In the genomic region with DNA sequence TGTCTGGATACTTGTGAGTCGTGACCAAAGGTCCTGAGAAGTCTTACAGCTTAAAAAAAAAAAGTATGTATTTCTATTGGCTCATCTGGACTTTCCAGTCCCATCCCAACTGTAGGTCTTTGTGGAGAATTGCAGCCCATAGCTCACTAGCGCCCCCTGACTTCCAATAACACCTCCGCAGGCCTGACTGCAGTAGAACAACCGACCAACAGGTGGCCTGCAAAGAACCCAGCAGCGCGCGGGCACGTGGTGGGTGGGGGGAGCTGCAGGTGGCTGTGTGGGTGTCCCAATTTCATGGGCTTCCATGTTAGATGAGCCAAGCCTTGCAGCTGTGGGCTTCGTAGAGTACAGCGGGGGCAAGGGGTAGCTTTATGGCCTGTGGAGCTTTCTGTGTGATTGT, we compare ENCODE assay signal across 10 mouse cellular contexts.
DNase-seq lines count a peak whose midpoint lies in the region; ATAC-seq lines count a peak whose summit lies in the region.
"Had no signal": no experiment of that assay in that cellular context is flagged by ENCODE, and none has a peak within 500 bp of the region (broad histone marks: within the 10 kb centered on the region; RNA-seq: fewer than 3 reads in every experiment).

No protein-coding gene starts in this region.

- no peak overlapping the region for H3K9ac ChIP-seq in hindbrain, embryonic 16.5 days (ENCODE audit: low read depth, low read length)
- H3K9ac ChIP-seq in embryonic facial prominence, embryonic 11.5 days (replicated peaks; ENCODE audit: low read length) = no peak overlapping the region
- no peak overlapping the region for H3K9ac ChIP-seq in intestine, embryonic 16.5 days (ENCODE audit: low read depth, low read length)
- no peak overlapping the region for H3K9ac ChIP-seq in limb, embryonic 12.5 days (replicated peaks)
- H3K9ac ChIP-seq in neural tube, embryonic 12.5 days = no peak overlapping the region
- H3K9ac ChIP-seq: embryonic facial prominence, embryonic 12.5 days had no signal

- no peaks in the 10 kb centered on the region for H3K36me3 ChIP-seq in hindbrain, embryonic 10.5 days
- no peaks in the 10 kb centered on the region for H3K36me3 ChIP-seq in hindbrain, embryonic 16.5 days (ENCODE audit: control insufficient read depth, insufficient read depth, low read length)
- no peaks in the 10 kb centered on the region for H3K36me3 ChIP-seq in embryonic facial prominence, embryonic 11.5 days (replicated peaks; ENCODE audit: control insufficient read depth, insufficient read depth, low read depth, low read length)
- no peaks in the 10 kb centered on the region for H3K36me3 ChIP-seq in intestine, embryonic 16.5 days (ENCODE audit: control insufficient read depth, insufficient read depth, low read length)
- H3K36me3 ChIP-seq in limb, embryonic 12.5 days = no peaks in the 10 kb centered on the region
- H3K36me3 ChIP-seq in neural tube, embryonic 12.5 days = no peaks in the 10 kb centered on the region
- H3K36me3 ChIP-seq: embryonic facial prominence, embryonic 12.5 days had no signal

- H3K27me3 ChIP-seq in hindbrain, embryonic 10.5 days (ENCODE audit: insufficient read depth, poor library complexity, severe bottlenecking) = no peaks in the 10 kb centered on the region
- H3K27me3 ChIP-seq in hindbrain, embryonic 16.5 days (replicated peaks; ENCODE audit: control insufficient read depth, insufficient read depth, low read length) = no peaks in the 10 kb centered on the region
- H3K27me3 ChIP-seq in embryonic facial prominence, embryonic 11.5 days (ENCODE audit: control insufficient read depth, insufficient read depth, low read length) = no peaks in the 10 kb centered on the region
- H3K27me3 ChIP-seq in intestine, embryonic 16.5 days (replicated peaks; ENCODE audit: control insufficient read depth, insufficient read depth, low read length) = no peaks in the 10 kb centered on the region
- H3K27me3 ChIP-seq in limb, embryonic 12.5 days = no peaks in the 10 kb centered on the region
- H3K27me3 ChIP-seq in neural tube, embryonic 12.5 days (replicated peaks) = 0 out of 2 replicates have a peak, but pooled peaks cover 4% of the 10 kb centered on the region

- no peak overlapping the region for H3K4me2 ChIP-seq in hindbrain, embryonic 16.5 days (ENCODE audit: low read length)
- H3K4me2 ChIP-seq in embryonic facial prominence, embryonic 11.5 days (ENCODE audit: low read depth, low read length) = no peak overlapping the region
- no peak overlapping the region; the same call in 1 of the 2 replicates for H3K4me2 ChIP-seq in intestine, embryonic 16.5 days (ENCODE audit: low read depth, low read length)
- peak overlapping the region; percentile 15; the same call in 1 of the 2 replicates for H3K4me2 ChIP-seq in limb, embryonic 12.5 days
- peak overlapping the region; percentile 16; the same call in 1 of the 2 replicates for H3K4me2 ChIP-seq in neural tube, embryonic 12.5 days (replicated peaks)
- H3K4me2 ChIP-seq: embryonic facial prominence, embryonic 12.5 days had no signal

- H3K4me1 ChIP-seq in hindbrain, embryonic 10.5 days (replicated peaks) = peaks cover 12% of the 10 kb centered on the region
- no peaks in the 10 kb centered on the region for H3K4me1 ChIP-seq in hindbrain, embryonic 16.5 days (ENCODE audit: control insufficient read depth, insufficient read depth, low read depth, low read length)
- no peaks in the 10 kb centered on the region for H3K4me1 ChIP-seq in embryonic facial prominence, embryonic 11.5 days (ENCODE audit: control insufficient read depth, insufficient read depth, low read length)
- peaks cover 4% of the 10 kb centered on the region; the same call in 1 of the 2 replicates for H3K4me1 ChIP-seq in intestine, embryonic 16.5 days (ENCODE audit: control insufficient read depth, insufficient read depth, low read length)
- peaks cover 24% of the 10 kb centered on the region for H3K4me1 ChIP-seq in limb, embryonic 12.5 days (replicated peaks)
- no peaks in the 10 kb centered on the region for H3K4me1 ChIP-seq in neural tube, embryonic 12.5 days
- H3K4me1 ChIP-seq: embryonic facial prominence, embryonic 12.5 days had no signal

- WGBS in hindbrain, embryonic 10.5 days = 15% methylated on average over 10 of the region's 10 CpGs
- 14% methylated on average over 10 of the region's 10 CpGs for WGBS in hindbrain, embryonic 16.5 days
- 14% methylated on average over 10 of the region's 10 CpGs for WGBS in embryonic facial prominence, embryonic 11.5 days
- 19% methylated on average over 10 of the region's 10 CpGs for WGBS in intestine, embryonic 16.5 days
- 11% methylated on average over 10 of the region's 10 CpGs for WGBS in limb, embryonic 12.5 days
- WGBS in neural tube, embryonic 12.5 days = 10% methylated on average over 10 of the region's 10 CpGs

- DNase-seq in hindbrain, embryonic 10.5 days (ENCODE audit: low spot score) = peak; percentile 63
- peak; percentile 77 for DNase-seq in embryonic facial prominence, embryonic 11.5 days (ENCODE audit: low spot score)
- peak; percentile 52 for DNase-seq in testis, postnatal 14 days (ENCODE audit: low spot score)

- no peaks in the 10 kb centered on the region for H3K9me3 ChIP-seq in hindbrain, embryonic 10.5 days
- no peaks in the 10 kb centered on the region for H3K9me3 ChIP-seq in hindbrain, embryonic 16.5 days (ENCODE audit: control insufficient read depth, low read length)
- H3K9me3 ChIP-seq in embryonic facial prominence, embryonic 11.5 days (replicated peaks; ENCODE audit: control insufficient read depth, low read length) = no peaks in the 10 kb centered on the region
- no peaks in the 10 kb centered on the region for H3K9me3 ChIP-seq in intestine, embryonic 16.5 days (ENCODE audit: control insufficient read depth, low read length)
- H3K9me3 ChIP-seq in limb, embryonic 12.5 days = no peaks in the 10 kb centered on the region
- H3K9me3 ChIP-seq in neural tube, embryonic 12.5 days = no peaks in the 10 kb centered on the region
- H3K9me3 ChIP-seq: embryonic facial prominence, embryonic 12.5 days had no signal

- no peak overlapping the region for H3K4me3 ChIP-seq in hindbrain, embryonic 10.5 days
- H3K4me3 ChIP-seq in hindbrain, embryonic 16.5 days (ENCODE audit: low read length) = no peak overlapping the region
- no peak overlapping the region for H3K4me3 ChIP-seq in embryonic facial prominence, embryonic 11.5 days (ENCODE audit: low read depth, low read length)
- no peak overlapping the region for H3K4me3 ChIP-seq in intestine, embryonic 16.5 days (ENCODE audit: low read length)
- H3K4me3 ChIP-seq in limb, embryonic 12.5 days (replicated peaks) = no peak overlapping the region
- no peak overlapping the region for H3K4me3 ChIP-seq in neural tube, embryonic 12.5 days
- H3K4me3 ChIP-seq: embryonic facial prominence, embryonic 12.5 days; myocyte had no signal

- no peak for ATAC-seq in hindbrain, embryonic 16.5 days
- ATAC-seq in activated CD4-positive, CD25-positive, alpha-beta regulatory T cell, adult 4 months = peak; percentile 64
- ATAC-seq in embryonic facial prominence, embryonic 11.5 days (replicated peaks; ENCODE audit: insufficient number of reproducible peaks, low FRiP score, low TSS enrichment, low read depth) = no peak
- peak; percentile 57 for ATAC-seq in intestine, embryonic 16.5 days
- ATAC-seq in limb, embryonic 12.5 days (ENCODE audit: insufficient number of reproducible peaks, insufficient read depth, low FRiP score, low TSS enrichment, low read depth) = peak; percentile 44; the same call in 1 of the 2 replicates
- ATAC-seq in neural tube, embryonic 12.5 days (ENCODE audit: low FRiP score, low read depth) = no peak

- no peak overlapping the region for H3K27ac ChIP-seq in hindbrain, embryonic 10.5 days
- H3K27ac ChIP-seq in hindbrain, embryonic 16.5 days (ENCODE audit: low read depth, low read length) = no peak overlapping the region
- no peak overlapping the region for H3K27ac ChIP-seq in embryonic facial prominence, embryonic 11.5 days (replicated peaks; ENCODE audit: low read depth, low read length)
- H3K27ac ChIP-seq in intestine, embryonic 16.5 days (ENCODE audit: low read length) = no peak overlapping the region
- no peak overlapping the region for H3K27ac ChIP-seq in limb, embryonic 12.5 days
- H3K27ac ChIP-seq in neural tube, embryonic 12.5 days = no peak overlapping the region
- H3K27ac ChIP-seq: embryonic facial prominence, embryonic 12.5 days had no signal

Comparison
In these comparisons a context has a peak if more than half of its experiments do, and no peak if none do; other contexts are left out.
1. ATAC-seq: peak in activated CD4-positive, CD25-positive, alpha-beta regulatory T cell, adult 4 months (single experiment), intestine, embryonic 16.5 days (single experiment) and limb, embryonic 12.5 days (single experiment); none in hindbrain, embryonic 16.5 days (single experiment), embryonic facial prominence, embryonic 11.5 days (single experiment) and neural tube, embryonic 12.5 days (single experiment).
2. H3K4me2 ChIP-seq: peak in limb, embryonic 12.5 days (single experiment) and neural tube, embryonic 12.5 days (single experiment); none in hindbrain, embryonic 16.5 days (single experiment), embryonic facial prominence, embryonic 11.5 days (single experiment) and intestine, embryonic 16.5 days (single experiment).
3. Peak in every context shown above with its lines, with median percentiles within 50 percentile points of each other: DNase-seq.